Mouse (Mus musculus): ENCODE measurements around the gene Spag6.

Spag6 gene

GRCm38 (mm10) chr2:18734394-18735127 lies 40.7 kb downstream of the Spag6 start:
- no peak for DNase-seq (ENCODE audit: low spot score)

DNA sequence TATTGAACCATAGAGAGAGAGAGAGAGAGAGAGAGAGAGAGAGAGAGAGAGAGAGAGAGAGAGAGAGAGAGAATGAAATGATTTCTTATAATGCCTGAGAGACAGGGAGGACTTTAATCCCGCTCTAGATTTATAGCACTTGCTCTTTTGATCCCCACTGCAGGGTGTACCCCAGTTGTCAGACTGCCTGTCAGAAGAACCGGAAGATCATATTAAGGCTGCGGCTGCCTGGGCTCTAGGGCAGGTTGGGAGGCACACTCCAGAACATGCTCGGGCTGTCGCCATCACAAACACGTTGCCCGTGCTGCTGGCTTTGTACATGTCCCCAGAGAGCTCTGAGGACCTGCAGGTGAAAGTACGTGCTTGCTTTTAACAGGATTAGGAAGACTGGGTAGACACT lies 43.2 kb downstream of the Spag6 start:
- DNase-seq (ENCODE audit: low spot score), result no peak

DNA sequence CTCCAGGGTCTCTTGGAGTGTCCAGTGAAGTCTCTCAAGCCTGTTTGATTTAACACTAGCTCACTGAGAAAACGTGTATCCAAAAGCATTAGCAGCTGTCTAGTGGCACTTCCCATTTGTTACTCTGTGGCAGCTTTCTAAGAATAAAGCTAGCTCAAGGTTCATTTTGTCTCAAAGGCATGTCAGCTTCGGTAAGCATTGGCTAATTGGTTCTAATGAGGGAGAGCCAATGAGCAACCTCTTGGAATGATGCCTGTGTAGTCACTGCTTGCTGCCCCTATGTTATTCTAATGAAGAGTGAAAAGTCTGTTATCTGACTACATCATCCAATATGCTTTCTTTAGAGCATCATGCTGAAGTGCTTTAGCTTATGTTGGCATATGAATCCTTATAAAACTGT lies 45.4 kb downstream of the Spag6 start:
- DNase-seq (ENCODE audit: low spot score), result no peak

- no peak for DNase-seq (ENCODE audit: low spot score)
Observed at GRCm38 (mm10) chr2:18756144-18756543, 62.3 kb downstream of the Spag6 start.

GRCm38 (mm10) chr2:18764846-18765245 lies 71.0 kb downstream of the Spag6 start:
- DNase-seq (ENCODE audit: low spot score), result no peak

GRCm38 (mm10) chr2:18765481-18766249 lies 71.8 kb downstream of the Spag6 start:
- peak; percentile 18 for DNase-seq (ENCODE audit: low spot score)

GRCm38 (mm10) chr2:18766441-18766820 lies 72.6 kb downstream of the Spag6 start:
- no peak for DNase-seq (ENCODE audit: low spot score)

DNA sequence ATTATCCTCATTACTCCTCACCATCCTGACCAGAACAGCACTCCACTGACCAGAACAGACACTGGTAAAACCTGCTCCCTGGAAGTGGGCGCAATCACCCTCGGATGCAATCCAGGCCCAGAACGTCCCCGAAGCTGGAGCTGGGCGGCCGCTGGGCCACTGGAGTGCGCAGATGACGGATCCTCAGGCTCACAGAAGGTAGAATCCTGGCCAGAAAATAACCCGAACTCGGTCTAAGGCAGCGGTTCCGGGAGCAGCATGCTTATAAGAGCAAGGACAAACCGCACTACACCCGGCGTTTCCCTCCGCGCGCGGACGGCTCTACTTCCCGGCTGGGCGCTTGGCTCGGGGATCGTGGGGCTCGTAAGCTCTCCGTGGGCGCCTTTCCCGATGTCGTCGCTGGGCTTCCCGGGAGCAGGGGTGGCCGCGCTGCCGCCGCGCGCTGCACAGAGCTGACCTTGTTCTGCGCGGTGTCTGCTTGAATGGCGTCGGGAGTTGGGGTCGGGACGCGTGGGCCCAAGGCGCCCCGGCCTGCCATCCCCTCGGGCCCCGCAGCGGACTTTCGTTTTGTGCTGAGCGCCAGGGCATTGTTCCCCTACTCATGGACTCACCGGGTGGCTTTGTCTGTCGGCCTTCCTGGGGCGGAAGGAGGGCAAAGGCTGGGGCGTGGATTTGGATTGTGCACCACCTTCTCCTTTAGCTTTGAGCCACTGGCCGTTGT lies 73.1 kb downstream of the Spag6 start:
- DNase-seq (ENCODE audit: low spot score), result peak; percentile 88

- no peak for DNase-seq (ENCODE audit: low spot score)
Observed at GRCm38 (mm10) chr2:18768414-18768813, 74.6 kb downstream of the Spag6 start.

GRCm38 (mm10) chr2:18772413-18772812 lies 78.6 kb downstream of the Spag6 start:
- no peak for DNase-seq (ENCODE audit: low spot score)

- DNase-seq (ENCODE audit: low spot score), result no peak
Observed at GRCm38 (mm10) chr2:18774326-18774725, 80.5 kb downstream of the Spag6 start.

GRCm38 (mm10) chr2:18778220-18778619 lies 84.4 kb downstream of the Spag6 start:
- DNase-seq (ENCODE audit: low spot score), result peak; percentile 27

- no peak for DNase-seq (ENCODE audit: low spot score)
Observed at GRCm38 (mm10) chr2:18779830-18780229, 86.0 kb downstream of the Spag6 start.

GRCm38 (mm10) chr2:18781296-18781695 lies 87.5 kb downstream of the Spag6 start:
- DNase-seq (ENCODE audit: low spot score), result no peak

DNA sequence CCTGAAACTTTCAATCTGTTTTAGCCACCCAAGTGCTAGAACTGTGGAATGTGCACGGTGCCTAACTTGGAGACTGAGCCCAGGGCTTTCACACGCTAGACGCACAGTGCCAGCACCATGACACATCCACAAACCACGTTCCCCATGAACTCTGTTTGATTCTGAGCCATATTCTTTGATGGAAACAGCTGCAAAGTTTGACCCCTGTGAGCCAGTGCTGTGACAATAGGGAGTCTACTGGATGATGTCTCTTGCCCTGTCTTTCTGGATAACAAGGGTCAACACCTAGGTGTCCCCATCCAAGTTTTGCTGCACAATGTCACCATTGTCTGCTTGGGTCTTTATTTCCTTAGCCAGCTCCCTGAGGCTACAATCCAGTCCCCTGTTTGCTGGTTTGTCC lies 100.4 kb downstream of the Spag6 start:
- no peak for DNase-seq (ENCODE audit: low spot score)

DNA sequence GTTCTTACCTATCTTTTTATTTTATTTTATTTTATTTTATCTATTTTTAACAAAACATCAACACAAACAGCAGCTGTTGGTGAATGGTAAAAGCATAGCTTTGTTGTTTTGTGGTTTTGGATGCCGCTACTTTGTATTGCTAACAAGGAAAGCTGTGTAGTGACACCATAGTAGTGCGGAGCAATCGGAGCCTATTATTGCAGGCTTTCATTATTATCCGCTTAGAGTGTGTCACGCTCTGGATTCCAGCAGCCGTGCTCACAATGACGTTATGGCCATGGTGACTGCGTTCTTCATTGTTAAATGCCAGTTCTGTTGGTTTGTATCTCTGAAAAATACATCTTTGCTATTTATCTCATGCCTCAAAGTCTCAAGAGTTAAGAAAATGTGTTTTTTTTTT lies 103.9 kb downstream of the Spag6 start:
- DNase-seq (ENCODE audit: low spot score), result no peak

- DNase-seq (ENCODE audit: low spot score), result no peak
Observed at GRCm38 (mm10) chr2:18799265-18799965, 105.6 kb downstream of the Spag6 start.
